10 mouse cellular contexts compared by ENCODE assay signal in the genomic region with DNA sequence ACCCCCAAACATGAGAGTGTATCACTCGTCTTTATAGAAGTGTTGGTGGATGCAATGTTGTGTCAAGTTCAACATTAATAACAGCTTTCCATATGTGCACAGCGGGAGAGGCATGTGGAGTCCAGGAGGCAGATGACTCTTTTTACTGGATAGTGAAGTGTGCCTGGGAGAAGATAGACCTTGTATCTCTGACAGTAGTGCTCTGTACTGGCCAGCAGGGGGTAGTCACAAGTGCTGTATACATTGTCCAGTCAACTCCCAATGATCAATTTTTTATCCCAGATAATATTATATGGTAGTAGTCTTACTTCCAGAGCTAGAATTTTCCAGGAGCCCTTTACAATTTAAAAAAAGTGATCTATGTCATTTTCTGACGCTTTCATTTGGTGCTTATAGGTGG. TPM values are rescaled to one million over a fixed set of nuclear protein-coding genes. Genes with fewer than 3 reads are reported as not detected.
DNase-seq lines count a peak whose midpoint lies in the region; ATAC-seq lines count a peak whose summit lies in the region.
"Had no signal": no experiment of that assay in that cellular context is flagged by ENCODE, and none has a peak within 500 bp of the region (broad histone marks: within the 10 kb centered on the region; RNA-seq: fewer than 3 reads in every experiment).

No protein-coding gene starts in this region.

- no peaks in the 10 kb centered on the region for H3K4me1 ChIP-seq in hindbrain, embryonic 11.5 days (replicated peaks; ENCODE audit: control insufficient read depth, insufficient read depth, low read length)
- H3K4me1 ChIP-seq in hindbrain, embryonic 14.5 days (replicated peaks; ENCODE audit: control insufficient read depth, insufficient read depth, low read length): no peaks in the 10 kb centered on the region
- H3K4me1 ChIP-seq in forebrain, embryonic 16.5 days (replicated peaks; ENCODE audit: control insufficient read depth, insufficient read depth, low read length): no peaks in the 10 kb centered on the region

- H3K4me2 ChIP-seq in hindbrain, embryonic 11.5 days (replicated peaks; ENCODE audit: low read depth, low read length): no peak overlapping the region
- H3K4me2 ChIP-seq in hindbrain, embryonic 14.5 days (replicated peaks): no peak overlapping the region
- H3K4me2 ChIP-seq in forebrain, embryonic 16.5 days (ENCODE audit: low read length): no peak overlapping the region

- H3K36me3 ChIP-seq in hindbrain, embryonic 11.5 days (ENCODE audit: control insufficient read depth, insufficient read depth, low read length): no peaks in the 10 kb centered on the region
- no peaks in the 10 kb centered on the region for H3K36me3 ChIP-seq in hindbrain, embryonic 14.5 days (replicated peaks; ENCODE audit: control insufficient read depth, insufficient read depth)
- H3K36me3 ChIP-seq in forebrain, embryonic 16.5 days (ENCODE audit: control insufficient read depth, insufficient read depth): no peaks in the 10 kb centered on the region
- H3K36me3 ChIP-seq: hindbrain, embryonic 10.5 days had no signal

- no peaks in the 10 kb centered on the region for H3K9me3 ChIP-seq in hindbrain, embryonic 11.5 days (ENCODE audit: control insufficient read depth, low read length)
- no peaks in the 10 kb centered on the region for H3K9me3 ChIP-seq in hindbrain, embryonic 14.5 days (ENCODE audit: control insufficient read depth, low read length)
- no peaks in the 10 kb centered on the region for H3K9me3 ChIP-seq in forebrain, embryonic 16.5 days (ENCODE audit: control insufficient read depth, low read length)
- H3K9me3 ChIP-seq: hindbrain, embryonic 10.5 days had no signal

- H3K9ac ChIP-seq in hindbrain, embryonic 11.5 days (ENCODE audit: low read depth, low read length): no peak overlapping the region
- H3K9ac ChIP-seq in hindbrain, embryonic 14.5 days: no peak overlapping the region
- no peak overlapping the region for H3K9ac ChIP-seq in forebrain, embryonic 16.5 days (replicated peaks; ENCODE audit: low read depth, low read length)

- no peaks in the 10 kb centered on the region for H3K27me3 ChIP-seq in hindbrain, embryonic 11.5 days (ENCODE audit: control insufficient read depth, insufficient read depth, low read length)
- no peaks in the 10 kb centered on the region for H3K27me3 ChIP-seq in hindbrain, embryonic 14.5 days (ENCODE audit: control insufficient read depth, insufficient read depth, low read length)
- H3K27me3 ChIP-seq in forebrain, embryonic 16.5 days (replicated peaks; ENCODE audit: control insufficient read depth, insufficient read depth, low read length): no peaks in the 10 kb centered on the region

- WGBS in hindbrain, embryonic 11.5 days: 58% methylated on average over 3 of the region's 3 CpGs
- 51% methylated on average over 3 of the region's 3 CpGs for WGBS in hindbrain, embryonic 14.5 days
- WGBS in forebrain, embryonic 16.5 days: 64% methylated on average over 3 of the region's 3 CpGs

- H3K4me3 ChIP-seq in hindbrain, embryonic 11.5 days (ENCODE audit: low read depth, low read length): no peak overlapping the region
- H3K4me3 ChIP-seq in hindbrain, embryonic 14.5 days (replicated peaks; ENCODE audit: low read length): no peak overlapping the region
- H3K4me3 ChIP-seq in forebrain, embryonic 16.5 days (replicated peaks; ENCODE audit: low read length): no peak overlapping the region
- H3K4me3 ChIP-seq: hindbrain, embryonic 10.5 days had no signal

- DNase-seq in hindbrain, embryonic 11.5 days (ENCODE audit: low spot score): peak; percentile 30
- DNase-seq in hindbrain, embryonic 14.5 days (ENCODE audit: low spot score): no peak
- DNase-seq in right cerebral cortex, adult 18-20 months: peak; percentile 10
- DNase-seq in right cerebral cortex, postnatal 25 days: no peak
- DNase-seq in embryo, embryonic 11 days: peak; percentile 43
- DNase-seq in ovary, postnatal 14 days (ENCODE audit: low spot score): no peak
- no peak for DNase-seq in urinary bladder, postnatal 4 days (ENCODE audit: low spot score in 2 of 2)
- DNase-seq: cerebellum, adult 11-12 months had no signal

- no peak for ATAC-seq in hindbrain, embryonic 11.5 days (ENCODE audit: low FRiP score)
- ATAC-seq in hindbrain, embryonic 14.5 days (ENCODE audit: low FRiP score): no peak
- ATAC-seq in forebrain, embryonic 16.5 days: no peak

- no peak overlapping the region for H3K27ac ChIP-seq in hindbrain, embryonic 11.5 days (ENCODE audit: low read depth, low read length)
- no peak overlapping the region for H3K27ac ChIP-seq in hindbrain, embryonic 14.5 days
- no peak overlapping the region for H3K27ac ChIP-seq in forebrain, embryonic 16.5 days (ENCODE audit: low read length)
- H3K27ac ChIP-seq: hindbrain, embryonic 10.5 days had no signal

RNA-seq across cellular contexts. Expression of a gene that starts 18.8 kb away (rescaled TPM):
- polyA plus RNA-seq in hindbrain, embryonic 11.5 days (2014; fragmentation: Nextera tagmentation; extraction: Ambion mirVana): 3.0 and 3.7 TPM in 2 replicates
- 24.2 and 25.6 TPM in 2 replicates for polyA plus RNA-seq in hindbrain, embryonic 14.5 days (2014; fragmentation: Nextera tagmentation; extraction: Ambion mirVana)
- polyA plus RNA-seq in forebrain, embryonic 16.5 days (2015; fragmentation: Nextera tagmentation; extraction: Ambion mirVana): 19.4 and 20.8 TPM in 2 replicates

Comparison
In these comparisons a context has a peak if more than half of its experiments do, and no peak if none do; other contexts are left out.
1. DNase-seq: peak in hindbrain, embryonic 11.5 days (single experiment), right cerebral cortex, adult 18-20 months (single experiment) and embryo, embryonic 11 days (single experiment); none in hindbrain, embryonic 14.5 days (single experiment), right cerebral cortex, postnatal 25 days (single experiment), ovary, postnatal 14 days (single experiment) and urinary bladder, postnatal 4 days (0 of 2).